Mouse (Mus musculus) ZHBTc4 (cell line): Measurements from ENCODE around the gene Esrrg.

ENCODE experiments used
- DNase-seq: peaks from one replicate; pipeline ENCODE4 v3.0.0-alpha.2; 2011; ENCODE audit warnings: low read depth, low spot score

Esrrg gene

GRCm38 (mm10) chr1:188069849-188070248, 461.3 kb downstream of the Esrrg start:
- no peak for DNase-seq

- DNase-seq: no peak
These were observed 469.1 kb downstream of the Esrrg start for GRCm38 (mm10) chr1:188077561-188078195.

GRCm38 (mm10) chr1:188080261-188080875, 471.8 kb downstream of the Esrrg start:
- DNase-seq: no peak

GRCm38 (mm10) chr1:188082665-188083640, 474.4 kb downstream of the Esrrg start:
- no peak for DNase-seq

GRCm38 (mm10) chr1:188085116-188085879, 476.7 kb downstream of the Esrrg start:
- no peak for DNase-seq

GRCm38 (mm10) chr1:188093724-188094123, 485.1 kb downstream of the Esrrg start:
- no peak for DNase-seq

- peak; percentile 18 for DNase-seq
These were observed 493.2 kb downstream of the Esrrg start for GRCm38 (mm10) chr1:188101832-188102231.

- DNase-seq: peak; percentile 24
These were observed 494.6 kb downstream of the Esrrg start for GRCm38 (mm10) chr1:188103179-188103578.

GRCm38 (mm10) chr1:188105516-188105915, 496.9 kb downstream of the Esrrg start:
- no peak for DNase-seq

- DNase-seq: no peak
These were observed 499.4 kb downstream of the Esrrg start for GRCm38 (mm10) chr1:188107946-188108345.

- DNase-seq: no peak
These were observed 503.0 kb downstream of the Esrrg start for GRCm38 (mm10) chr1:188111552-188111951.

- no peak for DNase-seq
These were observed 504.6 kb downstream of the Esrrg start for GRCm38 (mm10) chr1:188113240-188113639.

- no peak for DNase-seq
These were observed 509.5 kb downstream of the Esrrg start for GRCm38 (mm10) chr1:188118125-188118524.

- DNase-seq: no peak
These were observed 511.2 kb downstream of the Esrrg start for GRCm38 (mm10) chr1:188119806-188120205.

- DNase-seq: no peak
These were observed 517.0 kb downstream of the Esrrg start for GRCm38 (mm10) chr1:188125521-188126021.

GRCm38 (mm10) chr1:188136126-188136525, 527.5 kb downstream of the Esrrg start:
- DNase-seq: no peak

GRCm38 (mm10) chr1:188139473-188139872, 530.9 kb downstream of the Esrrg start:
- no peak for DNase-seq

- no peak for DNase-seq
These were observed 531.6 kb downstream of the Esrrg start for GRCm38 (mm10) chr1:188140221-188140620.

- DNase-seq: no peak
These were observed 539.0 kb downstream of the Esrrg start for GRCm38 (mm10) chr1:188147381-188148156.

GRCm38 (mm10) chr1:188151066-188151465, 542.5 kb downstream of the Esrrg start:
- no peak for DNase-seq
